Mouse (Mus musculus) small intestine, adult 2 months (tissue): ENCODE data around the gene Ifitm1. TPM values are rescaled to one million over a fixed set of nuclear protein-coding genes. Genes with fewer than 3 reads are reported as not detected.

Source experiments
- H3K27ac ChIP-seq: fragments of 200-500 bp; 2 replicates; pipeline ENCODE4 v1.5.1; 2012; ENCODE audit warnings: low read depth, low read length, control low read depth, inconsistent platforms; ENCODE audit not compliant: insufficient read depth
- H3K27me3 ChIP-seq: fragments of 200-500 bp; 2 replicates; pipeline ENCODE4 v1.6.1; 2012; ENCODE audit warnings: mild to moderate bottlenecking, moderate library complexity, low read length, inconsistent platforms; ENCODE audit not compliant: control insufficient read depth, insufficient read depth
- H3K36me3 ChIP-seq: fragments of 200-500 bp; 2 replicates; pipeline ENCODE4 v1.6.1; 2012; ENCODE audit warnings: mild to moderate bottlenecking, low read length, control low read depth, inconsistent platforms; ENCODE audit not compliant: control insufficient read depth, insufficient read depth
- H3K4me1 ChIP-seq: fragments of 200-500 bp; 2 replicates; pipeline ENCODE4 v1.6.1; 2012; ENCODE audit warnings: low read length, inconsistent platforms, mixed read lengths; ENCODE audit not compliant: control insufficient read depth, insufficient read depth, insufficient read length
- H3K4me3 ChIP-seq: fragments of 200-500 bp; 2 replicates; pipeline ENCODE4 v1.5.1; 2012; ENCODE audit warnings: low read depth, mild to moderate bottlenecking, control low read depth, inconsistent platforms, low read length, moderate library complexity
- CTCF ChIP-seq: fragments of 200-500 bp; IDR thresholded peaks from 2 replicates; pipeline ENCODE4 v1.5.1; 2012; ENCODE audit warnings: low read depth, mild to moderate bottlenecking, control low read depth, inconsistent platforms, low read length, moderate library complexity, mixed read lengths; ENCODE audit not compliant: insufficient replicate concordance, insufficient read length; ENCODE audit errors: extremely low read depth
- POLR2A ChIP-seq: fragments of 200-500 bp; IDR thresholded peaks from 2 replicates; pipeline ENCODE4 v1.6.1; 2012; ENCODE audit warnings: low read depth, mild to moderate bottlenecking, control low read depth, inconsistent platforms, low read length, moderate library complexity
- WGBS: fragments of 180-500 bp; shearing (Covaris S2); methylation state at CpG from one replicate; pipeline ENCODE4 v1.1.7; 2018; 5-methylcytosine and 5-hydroxymethylcytosine counted together
- polyA plus RNA-seq: library from polyadenylated mRNA; depleted of rRNA; stranded (reverse); fragments of >200 nt; gene quantifications from 2 replicates; pipeline ENCODE4 v1.2.3, GENCODE M21; 2012

Ifitm1 gene
- polyA plus RNA-seq, 1 experiment = 120 TPM

- H3K4me3 ChIP-seq = no peak overlapping the region
- H3K27me3 ChIP-seq = no peaks in the 10 kb centered on the region
- 75% methylated on average over 4 of the region's 4 CpGs for WGBS
- no peak overlapping the region for H3K27ac ChIP-seq
- peaks cover 9% of the 10 kb centered on the region for H3K36me3 ChIP-seq
- H3K4me1 ChIP-seq = peaks cover 8% of the 10 kb centered on the region
- no peak for TF ChIP-seq POLR2A
- no peak for TF ChIP-seq CTCF
Measured at GRCm38 (mm10) chr7:140943356-140943755, 23.7 kb upstream of the Ifitm1 start.

- TF ChIP-seq CTCF (no peak), POLR2A (no peak)
- Histone ChIP-seq H3K36me3 (peaks cover 15% of the 10 kb centered on the region), H3K4me3 (no peak overlapping the region), H3K27me3 (no peaks in the 10 kb centered on the region), H3K27ac (no peak overlapping the region), H3K4me1 (peaks cover 8% of the 10 kb centered on the region)
- WGBS = 93% methylated on average over 7 of the region's 7 CpGs
Measured at GRCm38 (mm10) chr7:140944236-140944635, 22.8 kb upstream of the Ifitm1 start.

- 92% methylated on average over 5 of the region's 5 CpGs for WGBS
Measured at GRCm38 (mm10) chr7:140945247-140945646, 21.8 kb upstream of the Ifitm1 start.

GRCm38 (mm10) chr7:140946311-140946710, 20.7 kb upstream of the Ifitm1 start:
- Histone ChIP-seq H3K36me3 (peaks cover 17% of the 10 kb centered on the region), H3K27ac (peak overlapping the region; percentile 24), H3K4me3 (no peak overlapping the region), H3K4me1 (peaks cover 11% of the 10 kb centered on the region), H3K27me3 (no peaks in the 10 kb centered on the region)
- 92% methylated on average over 10 of the region's 10 CpGs for WGBS
- TF ChIP-seq POLR2A (no peak), CTCF (no peak)

More at GRCm38 (mm10) chr7:140945247-140945646, 21.8 kb upstream of the Ifitm1 start:
- no peak overlapping the region for H3K27ac ChIP-seq
- no peaks in the 10 kb centered on the region for H3K27me3 ChIP-seq
- H3K36me3 ChIP-seq = peaks cover 17% of the 10 kb centered on the region
- TF ChIP-seq CTCF (no peak), POLR2A (no peak)
- H3K4me1 ChIP-seq = peaks cover 8% of the 10 kb centered on the region
- no peak overlapping the region for H3K4me3 ChIP-seq

- no peak for TF ChIP-seq CTCF
- no peak for TF ChIP-seq POLR2A
- Histone ChIP-seq H3K27ac (peak overlapping the region; percentile 24; the same call in 1 of the 2 replicates), H3K4me1 (peaks cover 11% of the 10 kb centered on the region), H3K36me3 (peaks cover 17% of the 10 kb centered on the region), H3K27me3 (no peaks in the 10 kb centered on the region), H3K4me3 (no peak overlapping the region)
- 63% methylated on average over 7 of the region's 7 CpGs for WGBS
Measured at GRCm38 (mm10) chr7:140946980-140947379, 20.0 kb upstream of the Ifitm1 start.

- 70% methylated on average over 8 of the region's 8 CpGs for WGBS
- Histone ChIP-seq H3K4me1 (peaks cover 6% of the 10 kb centered on the region), H3K36me3 (peaks cover 20% of the 10 kb centered on the region), H3K27me3 (no peaks in the 10 kb centered on the region), H3K4me3 (no peak overlapping the region), H3K27ac (no peak overlapping the region)
- TF ChIP-seq CTCF (no peak), POLR2A (no peak)
Measured at GRCm38 (mm10) chr7:140948161-140948560, 18.9 kb upstream of the Ifitm1 start.

GRCm38 (mm10) chr7:140949255-140949654, 17.8 kb upstream of the Ifitm1 start:
- peaks cover 10% of the 10 kb centered on the region for H3K4me1 ChIP-seq
- H3K4me3 ChIP-seq = no peak overlapping the region
- H3K27me3 ChIP-seq = no peaks in the 10 kb centered on the region
- TF ChIP-seq CTCF (no peak), POLR2A (no peak)
- H3K36me3 ChIP-seq = peaks cover 20% of the 10 kb centered on the region
- WGBS = 82% methylated on average over 6 of the region's 6 CpGs
- H3K27ac ChIP-seq = no peak overlapping the region
